Mouse (Mus musculus): ENCODE results near the gene Hoxa1.

Hoxa1 gene

GRCm38 (mm10) chr6:52170898-52171223 is 12.7 kb upstream of the Hoxa1 start:
- no peak for DNase-seq (ENCODE audit: low spot score)

- DNase-seq (ENCODE audit: low spot score), result no peak
Measured at GRCm38 (mm10) chr6:52170166-52170897, 12.2 kb upstream of the Hoxa1 start.

GRCm38 (mm10) chr6:52169499-52170165 is 11.5 kb upstream of the Hoxa1 start:
- DNase-seq (ENCODE audit: low spot score), result no peak

GRCm38 (mm10) chr6:52168191-52169055 is 10.3 kb upstream of the Hoxa1 start:
- DNase-seq (ENCODE audit: low spot score), result no peak

GRCm38 (mm10) chr6:52167736-52168161 is 9.6 kb upstream of the Hoxa1 start:
- DNase-seq (ENCODE audit: low spot score), result no peak

GRCm38 (mm10) chr6:52167176-52167575 is 9.1 kb upstream of the Hoxa1 start:
- no peak for DNase-seq (ENCODE audit: low spot score)

- no peak for DNase-seq (ENCODE audit: low spot score)
Measured at GRCm38 (mm10) chr6:52166431-52167077, 8.4 kb upstream of the Hoxa1 start.

GRCm38 (mm10) chr6:52165441-52166370 is 7.6 kb upstream of the Hoxa1 start:
- no peak for DNase-seq (ENCODE audit: low spot score)

- DNase-seq (ENCODE audit: low spot score), result no peak
Measured at GRCm38 (mm10) chr6:52164626-52165440, 6.7 kb upstream of the Hoxa1 start, which contains the start of gene Hoxa2. Gene Hoxa2, minus strand, starts transcription at chr6:52164831.

GRCm38 (mm10) chr6:52164051-52164625 is 6.0 kb upstream of the Hoxa1 start:
- no peak for DNase-seq (ENCODE audit: low spot score)

- DNase-seq (ENCODE audit: low spot score), result no peak
Measured at GRCm38 (mm10) chr6:52163366-52164031, 5.4 kb upstream of the Hoxa1 start.

- DNase-seq (ENCODE audit: low spot score), result no peak
Measured at GRCm38 (mm10) chr6:52162611-52163365, 4.7 kb upstream of the Hoxa1 start.

GRCm38 (mm10) chr6:52162093-52162380 is 3.9 kb upstream of the Hoxa1 start:
- no peak for DNase-seq (ENCODE audit: low spot score)

GRCm38 (mm10) chr6:52161336-52162092 is 3.4 kb upstream of the Hoxa1 start:
- no peak for DNase-seq (ENCODE audit: low spot score)

- DNase-seq (ENCODE audit: low spot score), result no peak
Measured at GRCm38 (mm10) chr6:52160511-52161335, 2.6 kb upstream of the Hoxa1 start.

GRCm38 (mm10) chr6:52159979-52160378 is 1.9 kb upstream of the Hoxa1 start:
- no peak for DNase-seq (ENCODE audit: low spot score)

GRCm38 (mm10) chr6:52159164-52159761 is 1.1 kb upstream of the Hoxa1 start:
- no peak for DNase-seq (ENCODE audit: low spot score)

Data from ovary, postnatal 10 days (tissue).